Mouse (Mus musculus): ENCODE data around the gene Bpi.

- TF ChIP-seq CTCF (conservative IDR thresholded peaks at IDR 0.05; ENCODE audit: low read length): no peak
- TF ChIP-seq POU5F1 (IDR thresholded peaks at IDR 0.05; ENCODE audit: borderline replicate concordance, low read length): no peak
These were observed 48.8 kb downstream of the Bpi start for GRCm38 (mm10) chr2:158306696-158307049.

Measured in E14TG2a.4 (cell line).